Mouse (Mus musculus) liver, embryonic 11.5 days (tissue): ENCODE results near the gene Prss27. TPM values are rescaled to one million over a fixed set of nuclear protein-coding genes. Genes with fewer than 3 reads are reported as not detected.

Experiments
- ATAC-seq: fragments of 200-750 bp; cut with Nextera tagmentation; replicated peaks from 2 replicates; pipeline ENCODE4 v1.8.0; 2017; ENCODE audit warnings: moderate number of reproducible peaks, mild to moderate bottlenecking, moderate TSS enrichment, moderate library complexity; ENCODE audit not compliant: low FRiP score
- DNase-seq: peaks from one replicate; pipeline ENCODE4 v3.0.0-alpha.2; 2017; ENCODE audit warnings: low spot score
- H3K27ac ChIP-seq: fragments of 300-500 bp; sonication (generic); 2 replicates; pipeline ENCODE4 v1.5.1; 2014; ENCODE audit warnings: mild to moderate bottlenecking, low read depth, low read length, control low read depth
- H3K27me3 ChIP-seq: fragments of 300-500 bp; sonication (generic); replicated peaks from 2 replicates; pipeline ENCODE4 v1.6.1; 2014; ENCODE audit warnings: low read length, mixed read lengths; ENCODE audit not compliant: control insufficient read depth, insufficient read depth
- H3K36me3 ChIP-seq: fragments of 300-500 bp; sonication (generic); 2 replicates; pipeline ENCODE4 v1.6.1; 2014; ENCODE audit warnings: mild to moderate bottlenecking, low read length, moderate library complexity, mixed read lengths; ENCODE audit not compliant: control insufficient read depth, insufficient read depth
- H3K4me1 ChIP-seq: fragments of 300-500 bp; sonication (generic); replicated peaks from 2 replicates; pipeline ENCODE4 v1.6.1; 2014; ENCODE audit warnings: low read length, mixed read lengths; ENCODE audit not compliant: control insufficient read depth, insufficient read depth
- H3K4me2 ChIP-seq: fragments of 300-500 bp; sonication (generic); 2 replicates; pipeline ENCODE4 v1.6.1; 2014; ENCODE audit warnings: mild to moderate bottlenecking, control low read depth, moderate library complexity
- H3K4me3 ChIP-seq: fragments of 300-500 bp; sonication (generic); 2 replicates; pipeline ENCODE4 v1.5.1; 2014; ENCODE audit warnings: low read depth, low read length, control low read depth
- H3K9ac ChIP-seq: fragments of 300-500 bp; sonication (generic); 2 replicates; pipeline ENCODE4 v1.6.1; 2014; ENCODE audit warnings: low read depth, low read length, control low read depth
- H3K9me3 ChIP-seq: fragments of 300-500 bp; sonication (generic); 2 replicates; pipeline ENCODE4 v1.6.1; 2016; ENCODE audit warnings: low read length, inconsistent platforms, mixed read lengths; ENCODE audit not compliant: control insufficient read depth
- WGBS: fragments of 180-500 bp; shearing (Covaris S2); extraction: QIAGEN DNeasy Blood & Tissue Kit; methylation state at CpG from one replicate; pipeline ENCODE4 v1.1.7; 2014; 5-methylcytosine and 5-hydroxymethylcytosine counted together
- polyA plus RNA-seq: library from polyadenylated mRNA; unstranded; fragments of >200 nt; fragmentation: Nextera tagmentation; extraction: Ambion mirVana; gene quantifications from 2 replicates; pipeline ENCODE4 v1.2.1, GENCODE M21; 2014

Prss27 gene
- polyA plus RNA-seq, 1 experiment from 2014 or later = not detected

GRCm38 (mm10) chr17:24015727-24016126, 22.2 kb upstream of the Prss27 start:
- no peak overlapping the region for H3K4me2 ChIP-seq
- H3K9ac ChIP-seq = no peak overlapping the region
- DNase-seq = no peak
- no peaks in the 10 kb centered on the region for H3K9me3 ChIP-seq
- H3K27me3 ChIP-seq = no peaks in the 10 kb centered on the region
- H3K27ac ChIP-seq = no peak overlapping the region
- no peaks in the 10 kb centered on the region for H3K36me3 ChIP-seq
- no peaks in the 10 kb centered on the region for H3K4me1 ChIP-seq
- ATAC-seq = no peak
- 27% methylated on average over 14 of the region's 14 CpGs for WGBS
- no peak overlapping the region for H3K4me3 ChIP-seq

- no peaks in the 10 kb centered on the region for H3K4me1 ChIP-seq
- H3K27me3 ChIP-seq = no peaks in the 10 kb centered on the region
- no peak overlapping the region for H3K9ac ChIP-seq
- no peak for ATAC-seq
- no peak overlapping the region for H3K27ac ChIP-seq
- no peak overlapping the region for H3K4me3 ChIP-seq
- no peaks in the 10 kb centered on the region for H3K9me3 ChIP-seq
- no peak overlapping the region for H3K4me2 ChIP-seq
- WGBS = 70% methylated on average over 6 of the region's 6 CpGs
- DNase-seq = no peak
- H3K36me3 ChIP-seq = no peaks in the 10 kb centered on the region
Measured at GRCm38 (mm10) chr17:24020696-24021095, 17.2 kb upstream of the Prss27 start.

- no peak overlapping the region for H3K27ac ChIP-seq
- H3K4me1 ChIP-seq = no peaks in the 10 kb centered on the region
- no peaks in the 10 kb centered on the region for H3K9me3 ChIP-seq
- no peaks in the 10 kb centered on the region for H3K36me3 ChIP-seq
- no peak for DNase-seq
- H3K4me2 ChIP-seq = no peak overlapping the region
- no peak overlapping the region for H3K9ac ChIP-seq
- WGBS = 60% methylated on average over 5 of the region's 5 CpGs
- H3K27me3 ChIP-seq = no peaks in the 10 kb centered on the region
- H3K4me3 ChIP-seq = no peak overlapping the region
- ATAC-seq = no peak
Measured at GRCm38 (mm10) chr17:24021375-24022199, 16.4 kb upstream of the Prss27 start.

- no peaks in the 10 kb centered on the region for H3K36me3 ChIP-seq
- ATAC-seq = no peak
Measured at GRCm38 (mm10) chr17:24029477-24029876, 8.5 kb upstream of the Prss27 start.

GRCm38 (mm10) chr17:24030551-24030950, 7.4 kb upstream of the Prss27 start:
- no peaks in the 10 kb centered on the region for H3K4me1 ChIP-seq
- no peaks in the 10 kb centered on the region for H3K36me3 ChIP-seq
- no peaks in the 10 kb centered on the region for H3K27me3 ChIP-seq
- H3K9me3 ChIP-seq = no peaks in the 10 kb centered on the region
- no peak overlapping the region for H3K4me2 ChIP-seq
- 63% methylated on average over 20 of the region's 22 CpGs for WGBS
- no peak for DNase-seq
- ATAC-seq = no peak
- H3K4me3 ChIP-seq = no peak overlapping the region
- H3K9ac ChIP-seq = no peak overlapping the region
- H3K27ac ChIP-seq = no peak overlapping the region

More at GRCm38 (mm10) chr17:24029477-24029876, 8.5 kb upstream of the Prss27 start:
- DNase-seq = no peak
- no peak overlapping the region for H3K9ac ChIP-seq
- WGBS = 67% methylated on average over 7 of the region's 7 CpGs
- H3K4me3 ChIP-seq = no peak overlapping the region
- H3K27ac ChIP-seq = no peak overlapping the region
- H3K9me3 ChIP-seq = no peaks in the 10 kb centered on the region
- no peak overlapping the region for H3K4me2 ChIP-seq
- no peaks in the 10 kb centered on the region for H3K27me3 ChIP-seq
- H3K4me1 ChIP-seq = no peaks in the 10 kb centered on the region

- no peaks in the 10 kb centered on the region for H3K36me3 ChIP-seq
- H3K27me3 ChIP-seq = no peaks in the 10 kb centered on the region
- WGBS = 66% methylated on average over 7 of the region's 7 CpGs
- peaks cover 1% of the 10 kb centered on the region; the same call in 1 of the 2 replicates for H3K9me3 ChIP-seq
- no peaks in the 10 kb centered on the region for H3K4me1 ChIP-seq
- H3K27ac ChIP-seq = no peak overlapping the region
- ATAC-seq (no peak), DNase-seq (no peak)
- no peak overlapping the region for H3K4me3 ChIP-seq
- no peak overlapping the region for H3K4me2 ChIP-seq
- H3K9ac ChIP-seq = no peak overlapping the region
Measured at GRCm38 (mm10) chr17:24035087-24035486, 2.9 kb upstream of the Prss27 start.

GRCm38 (mm10) chr17:24036954-24037353, 990 bp upstream of the Prss27 start:
- no peak overlapping the region for H3K9ac ChIP-seq
- H3K4me1 ChIP-seq = no peaks in the 10 kb centered on the region
- no peak overlapping the region for H3K4me3 ChIP-seq
- H3K4me2 ChIP-seq = no peak overlapping the region
- H3K9me3 ChIP-seq = peaks cover 2% of the 10 kb centered on the region; the same call in 1 of the 2 replicates
- no peaks in the 10 kb centered on the region for H3K36me3 ChIP-seq
- WGBS = 56% methylated on average over 6 of the region's 6 CpGs
- ATAC-seq (no peak), DNase-seq (no peak)
- H3K27me3 ChIP-seq = no peaks in the 10 kb centered on the region
- no peak overlapping the region for H3K27ac ChIP-seq

GRCm38 (mm10) chr17:24037360-24037759, 584 bp upstream of the Prss27 start:
- Histone ChIP-seq H3K27me3 (no peaks in the 10 kb centered on the region), H3K4me1 (no peaks in the 10 kb centered on the region), H3K36me3 (no peaks in the 10 kb centered on the region), H3K27ac (no peak overlapping the region), H3K4me3 (no peak overlapping the region), H3K9me3 (peaks cover 2% of the 10 kb centered on the region; the same call in 1 of the 2 replicates), H3K9ac (no peak overlapping the region), H3K4me2 (no peak overlapping the region)
- 50% methylated on average over 13 of the region's 13 CpGs for WGBS
- DNase-seq = no peak
- no peak for ATAC-seq

GRCm38 (mm10) chr17:24044482-24044881, 6.5 kb downstream of the Prss27 start:
- 62% methylated on average over 5 of the region's 5 CpGs for WGBS
- H3K27me3 ChIP-seq = no peaks in the 10 kb centered on the region
- no peak for ATAC-seq
- DNase-seq = no peak
- H3K4me1 ChIP-seq = no peaks in the 10 kb centered on the region; the same call in 1 of the 2 replicates
- H3K4me2 ChIP-seq = no peak overlapping the region
- H3K27ac ChIP-seq = no peak overlapping the region
- no peak overlapping the region for H3K4me3 ChIP-seq
- peaks cover 5% of the 10 kb centered on the region; the same call in 1 of the 2 replicates for H3K36me3 ChIP-seq
- no peak overlapping the region for H3K9ac ChIP-seq
- peaks cover 2% of the 10 kb centered on the region; the same call in 1 of the 2 replicates for H3K9me3 ChIP-seq
